Mouse (Mus musculus): Measurements from ENCODE around the gene Ntn5. TPM values are rescaled to one million over a fixed set of nuclear protein-coding genes. Genes with fewer than 3 reads are reported as not detected.

The Ntn5 gene
- total RNA-seq, 2 experiments from 2014 or later: 0.51 to 0.62 TPM

- intact Hi-C loops (cut with DNase I; ENCODE audit: low total_unique reads): no loop called here
- DNase-seq: no peak
These were observed 25.2 kb downstream of the Ntn5 start for GRCm38 (mm10) chr7:45709036-45709435.

- intact Hi-C loops (cut with DNase I; ENCODE audit: low total_unique reads): no loop called here
These were observed 26.0 kb downstream of the Ntn5 start for GRCm38 (mm10) chr7:45709677-45710355.

GRCm38 (mm10) chr7:45710477-45711191 is 26.8 kb downstream of the Ntn5 start:
- intact Hi-C loops (cut with DNase I; ENCODE audit: low total_unique reads): no loop called here
- DNase-seq: peak; percentile 19

More at GRCm38 (mm10) chr7:45709677-45710355, 26.0 kb downstream of the Ntn5 start:
- peak; percentile 18 for DNase-seq

GRCm38 (mm10) chr7:45711316-45712021 is 27.6 kb downstream of the Ntn5 start:
- intact Hi-C loops (cut with DNase I; ENCODE audit: low total_unique reads): no loop called here
- DNase-seq: peak; percentile 22

GRCm38 (mm10) chr7:45712022-45712757 is 28.4 kb downstream of the Ntn5 start:
- DNase-seq: peak; percentile 45
- intact Hi-C loops (cut with DNase I; ENCODE audit: low total_unique reads): no loop called here

- DNase-seq: peak; percentile 22
- intact Hi-C loops (cut with DNase I; ENCODE audit: low total_unique reads): no loop called here
These were observed 29.6 kb downstream of the Ntn5 start for GRCm38 (mm10) chr7:45713396-45713795.

GRCm38 (mm10) chr7:45713881-45714520 is 30.2 kb downstream of the Ntn5 start:
- no peak for DNase-seq
- intact Hi-C loops (cut with DNase I; ENCODE audit: low total_unique reads): no loop called here

GRCm38 (mm10) chr7:45714630-45715089 is 30.8 kb downstream of the Ntn5 start:
- peak; percentile 10 for DNase-seq
- intact Hi-C loops (cut with DNase I; ENCODE audit: low total_unique reads): no loop called here

- intact Hi-C loops (cut with DNase I; ENCODE audit: low total_unique reads): no loop called here
- peak; percentile 99 for DNase-seq
These were observed 31.4 kb downstream of the Ntn5 start, which contains the start of gene Rpl18 for GRCm38 (mm10) chr7:45715090-45715708. Gene Rpl18, plus strand, starts transcription at chr7:45715457.

GRCm38 (mm10) chr7:45715741-45716459 is 32.1 kb downstream of the Ntn5 start:
- intact Hi-C loops (cut with DNase I; ENCODE audit: low total_unique reads): no loop called here
- no peak for DNase-seq

- no peak for DNase-seq
- intact Hi-C loops (cut with DNase I; ENCODE audit: low total_unique reads): no loop called here
These were observed 32.6 kb downstream of the Ntn5 start for GRCm38 (mm10) chr7:45716460-45716857.

GRCm38 (mm10) chr7:45716952-45717917 is 33.4 kb downstream of the Ntn5 start:
- intact Hi-C loops (cut with DNase I; ENCODE audit: low total_unique reads): no loop called here
- no peak for DNase-seq

GRCm38 (mm10) chr7:45717918-45718297 is 34.1 kb downstream of the Ntn5 start, which contains the start of gene Sphk2:
Gene Sphk2, minus strand, starts transcription at chr7:45718002.
- DNase-seq: peak; percentile 99
- intact Hi-C loops (cut with DNase I; ENCODE audit: low total_unique reads): no loop called here

- DNase-seq: no peak
- intact Hi-C loops (cut with DNase I; ENCODE audit: low total_unique reads): no loop called here
These were observed 34.5 kb downstream of the Ntn5 start for GRCm38 (mm10) chr7:45718331-45718730.

- no peak for DNase-seq
- intact Hi-C loops (cut with DNase I; ENCODE audit: low total_unique reads): no loop called here
These were observed 35.4 kb downstream of the Ntn5 start for GRCm38 (mm10) chr7:45719180-45719579.

- intact Hi-C loops (cut with DNase I; ENCODE audit: low total_unique reads): no loop called here
- no peak for DNase-seq
These were observed 36.1 kb downstream of the Ntn5 start for GRCm38 (mm10) chr7:45719738-45720412.

All from gastrocnemius, postnatal 14 days (tissue).